29 mouse cellular contexts compared by ENCODE assay signal in genomic region chr1:80502456-80503165, GRCm38 (mm10). TPM values are rescaled to one million over a fixed set of nuclear protein-coding genes. Genes with fewer than 3 reads are reported as not detected.
"Had no signal": no experiment of that assay in that cellular context is flagged by ENCODE, and none has a peak within 500 bp of the region (broad histone marks: within the 10 kb centered on the region; RNA-seq: fewer than 3 reads in every experiment).

No protein-coding gene starts in this region.

- H3K9ac ChIP-seq: limb, embryonic 13.5 days; liver, embryonic 12.5 days; liver, embryonic 15.5 days; lung, embryonic 15.5 days; midbrain, embryonic 13.5 days; neural tube, embryonic 12.5 days; neural tube, embryonic 15.5 days had no signal

- H3K36me3 ChIP-seq: limb, embryonic 10.5 days; liver, embryonic 12.5 days; lung, embryonic 15.5 days; midbrain, embryonic 10.5 days; midbrain, embryonic 13.5 days; neural tube, embryonic 12.5 days; neural tube, embryonic 15.5 days had no signal

- DNase-seq: kidney, postnatal 14 days; kidney, postnatal 4 days; liver; lung, adult 18-20 months; lung, postnatal 10 days; lung, postnatal 36 days; right cerebral cortex, adult 18-20 months; right cerebral cortex, postnatal 14 days; right cerebral cortex, postnatal 4 days; thymus, adult 2 months; thymus, postnatal 14 days; thymus, postnatal 4 days had no signal

- H3K4me3 ChIP-seq: limb, embryonic 10.5 days; limb, embryonic 13.5 days; liver, embryonic 12.5 days; liver, embryonic 15.5 days; lung, embryonic 15.5 days; megakaryocyte, embryonic 14.5 days; midbrain, embryonic 10.5 days; midbrain, embryonic 13.5 days; neural tube, embryonic 12.5 days; neural tube, embryonic 15.5 days had no signal

- H3K27ac ChIP-seq: limb, embryonic 10.5 days; limb, embryonic 13.5 days; liver, embryonic 12.5 days; liver, embryonic 15.5 days; lung, embryonic 15.5 days; midbrain, embryonic 10.5 days; midbrain, embryonic 13.5 days; neural tube, embryonic 12.5 days; neural tube, embryonic 15.5 days; stomach, postnatal 0 days had no signal

- H3K4me1 ChIP-seq: limb, embryonic 10.5 days; limb, embryonic 13.5 days; liver, embryonic 12.5 days; liver, embryonic 15.5 days; lung, embryonic 15.5 days; megakaryocyte, embryonic 14.5 days; midbrain, embryonic 10.5 days; midbrain, embryonic 13.5 days; neural tube, embryonic 12.5 days; neural tube, embryonic 15.5 days had no signal

- ATAC-seq: liver, embryonic 12.5 days; midbrain, embryonic 13.5 days had no signal

- H3K4me2 ChIP-seq: limb, embryonic 13.5 days; liver, embryonic 12.5 days; liver, embryonic 15.5 days; lung, embryonic 15.5 days; midbrain, embryonic 13.5 days; neural tube, embryonic 12.5 days; neural tube, embryonic 15.5 days had no signal

- H3K27me3 ChIP-seq: limb, embryonic 13.5 days; liver, embryonic 12.5 days; liver, embryonic 15.5 days; lung, embryonic 15.5 days; megakaryocyte, embryonic 14.5 days; midbrain, embryonic 13.5 days; neural tube, embryonic 12.5 days; neural tube, embryonic 15.5 days had no signal

- H3K9me3 ChIP-seq: limb, embryonic 10.5 days; limb, embryonic 13.5 days; liver, embryonic 12.5 days; liver, embryonic 15.5 days; lung, embryonic 15.5 days; midbrain, embryonic 10.5 days; midbrain, embryonic 13.5 days; neural tube, embryonic 12.5 days; neural tube, embryonic 15.5 days had no signal

RNA-seq across cellular contexts. Expression of gene Gm45261, which starts 41.4 kb away (rescaled TPM):
- total RNA-seq: layer of hippocampus, adult 18-20 months; layer of hippocampus, postnatal 25 days; left cerebral cortex, adult 18-20 months; left cerebral cortex, postnatal 25 days had no signal
- polyA plus RNA-seq: kidney, embryonic 16.5 days; limb, embryonic 10.5 days; limb, embryonic 13.5 days; liver, embryonic 12.5 days; liver, embryonic 15.5 days; lung, embryonic 15.5 days; midbrain, embryonic 10.5 days; midbrain, embryonic 13.5 days; neural tube, embryonic 12.5 days; neural tube, embryonic 15.5 days; stomach, embryonic 14.5 days; stomach, postnatal 0 days; thymus, adult 2 months had no signal
